Mouse (Mus musculus) lung, embryonic 14.5 days (tissue): Measurements from ENCODE around the gene Gm4792. TPM values are rescaled to one million over a fixed set of nuclear protein-coding genes. Genes with fewer than 3 reads are reported as not detected.

ENCODE experiments used
- ATAC-seq: fragments of 200-750 bp; cut with Nextera tagmentation; 2 replicates; pipeline ENCODE4 v1.8.0; 2017; ENCODE audit warnings: mild to moderate bottlenecking, moderate TSS enrichment, moderate library complexity; ENCODE audit not compliant: insufficient read depth
- DNase-seq: peaks from one replicate; pipeline ENCODE4 v3.0.0-alpha.2; 2015
- H3K27ac ChIP-seq: fragments of 300-500 bp; sonication (generic); 2 replicates; pipeline ENCODE4 v1.5.1; 2014; ENCODE audit warnings: low read depth, mild to moderate bottlenecking, moderate library complexity
- H3K27me3 ChIP-seq: fragments of 300-500 bp; sonication (generic); 2 replicates; pipeline ENCODE4 v1.6.1; 2014; ENCODE audit warnings: low read length, control low read depth; ENCODE audit not compliant: insufficient read depth
- H3K36me3 ChIP-seq: fragments of 300-500 bp; sonication (generic); 2 replicates; pipeline ENCODE4 v1.6.1; 2014; ENCODE audit warnings: control low read depth; ENCODE audit not compliant: insufficient read depth
- H3K4me1 ChIP-seq: fragments of 300-500 bp; sonication (generic); 2 replicates; pipeline ENCODE4 v1.6.1; 2014; ENCODE audit warnings: antibody characterized with exemption, control low read depth; ENCODE audit not compliant: insufficient read depth
- H3K4me2 ChIP-seq: fragments of 300-500 bp; sonication (generic); 2 replicates; pipeline ENCODE4 v1.6.1; 2014; ENCODE audit warnings: mild to moderate bottlenecking
- H3K4me3 ChIP-seq: fragments of 300-500 bp; sonication (generic); 2 replicates; pipeline ENCODE4 v1.5.1; 2014; ENCODE audit warnings: low read depth, low read length
- H3K9ac ChIP-seq: fragments of 300-500 bp; sonication (generic); 2 replicates; pipeline ENCODE4 v1.6.1; 2014
- H3K9me3 ChIP-seq: fragments of 300-500 bp; sonication (generic); 2 replicates; pipeline ENCODE4 v1.6.1; 2016; ENCODE audit warnings: low read depth, low read length, control low read depth
- CTCF ChIP-seq: IDR thresholded peaks from 2 replicates; pipeline ENCODE4 v1.5.1; 2016; ENCODE audit warnings: antibody characterized with exemption, low read depth
- WGBS: fragments of 180-500 bp; shearing (Covaris S2); extraction: QIAGEN DNeasy Blood & Tissue Kit; methylation state at CpG from one replicate; pipeline ENCODE4 v1.1.7; 2014; 5-methylcytosine and 5-hydroxymethylcytosine counted together
- polyA plus RNA-seq: library from polyadenylated mRNA; unstranded; fragments of >200 nt; fragmentation: Nextera tagmentation; extraction: Ambion mirVana; gene quantifications from 2 replicates; pipeline ENCODE4 v1.2.1, GENCODE M21; 2014

Gene Gm4792
- polyA plus RNA-seq, 1 experiment from 2014 or later = not detected

DNA sequence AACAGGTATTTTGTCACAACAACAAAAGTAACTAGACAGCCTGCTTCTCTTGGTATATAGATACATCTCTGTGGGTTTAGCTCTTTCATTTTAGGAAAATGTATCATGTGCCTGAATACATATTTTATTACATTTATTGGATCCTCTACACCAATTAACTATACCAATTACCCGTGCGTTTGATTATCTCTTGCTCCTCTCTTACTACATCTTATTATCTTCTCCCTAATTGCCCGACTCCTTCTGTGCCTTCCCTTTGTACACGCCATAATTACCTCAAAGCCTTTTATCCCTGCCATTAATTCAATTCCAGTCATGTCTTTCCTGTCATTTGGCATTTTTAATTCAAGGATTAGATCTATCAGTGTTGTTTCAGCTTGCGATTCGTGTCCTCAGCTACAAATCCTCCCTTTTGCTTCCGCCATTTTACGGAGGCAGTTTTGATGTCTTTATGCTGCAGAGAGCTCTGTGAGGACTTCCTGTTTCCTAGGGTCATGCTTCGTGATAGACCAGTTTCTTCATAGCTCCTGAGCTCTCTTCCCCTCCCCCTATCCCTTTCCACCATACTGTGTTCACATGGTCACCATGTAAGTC lies 5.7 kb upstream of the Gm4792 start:
- WGBS = 86% methylated on average over 9 of the region's 9 CpGs
- H3K4me3 ChIP-seq = no peak overlapping the region
- DNase-seq = no peak
- H3K9me3 ChIP-seq = no peaks in the 10 kb centered on the region
- no peak overlapping the region for H3K27ac ChIP-seq
- H3K36me3 ChIP-seq = no peaks in the 10 kb centered on the region
- no peaks in the 10 kb centered on the region for H3K27me3 ChIP-seq
- no peak for TF ChIP-seq CTCF
- ATAC-seq = no peak
- H3K9ac ChIP-seq = no peak overlapping the region
- H3K4me1 ChIP-seq = no peaks in the 10 kb centered on the region
- no peak overlapping the region for H3K4me2 ChIP-seq

- 91% methylated on average over 2 of the region's 2 CpGs for WGBS
- TF ChIP-seq CTCF = no peak
- no peak for ATAC-seq
These were observed 798 bp upstream of the Gm4792 start for GRCm38 (mm10) chr10:94299301-94299700.

GRCm38 (mm10) chr10:94295923-94296605 lies 2.4 kb downstream of the Gm4792 start:
- Histone ChIP-seq H3K4me2 (no peak overlapping the region), H3K27ac (no peak overlapping the region), H3K36me3 (no peaks in the 10 kb centered on the region), H3K4me1 (no peaks in the 10 kb centered on the region), H3K4me3 (no peak overlapping the region), H3K9ac (no peak overlapping the region), H3K27me3 (no peaks in the 10 kb centered on the region), H3K9me3 (no peaks in the 10 kb centered on the region)
- DNase-seq = no peak
- no peak for ATAC-seq
- no peak for TF ChIP-seq CTCF
- 91% methylated on average over 5 of the region's 5 CpGs for WGBS

More at GRCm38 (mm10) chr10:94299301-94299700, 798 bp upstream of the Gm4792 start:
- Histone ChIP-seq H3K27me3 (no peaks in the 10 kb centered on the region), H3K9me3 (no peaks in the 10 kb centered on the region), H3K9ac (no peak overlapping the region), H3K4me3 (no peak overlapping the region), H3K36me3 (no peaks in the 10 kb centered on the region), H3K27ac (no peak overlapping the region), H3K4me2 (no peak overlapping the region), H3K4me1 (no peaks in the 10 kb centered on the region)
- DNase-seq = no peak

DNA sequence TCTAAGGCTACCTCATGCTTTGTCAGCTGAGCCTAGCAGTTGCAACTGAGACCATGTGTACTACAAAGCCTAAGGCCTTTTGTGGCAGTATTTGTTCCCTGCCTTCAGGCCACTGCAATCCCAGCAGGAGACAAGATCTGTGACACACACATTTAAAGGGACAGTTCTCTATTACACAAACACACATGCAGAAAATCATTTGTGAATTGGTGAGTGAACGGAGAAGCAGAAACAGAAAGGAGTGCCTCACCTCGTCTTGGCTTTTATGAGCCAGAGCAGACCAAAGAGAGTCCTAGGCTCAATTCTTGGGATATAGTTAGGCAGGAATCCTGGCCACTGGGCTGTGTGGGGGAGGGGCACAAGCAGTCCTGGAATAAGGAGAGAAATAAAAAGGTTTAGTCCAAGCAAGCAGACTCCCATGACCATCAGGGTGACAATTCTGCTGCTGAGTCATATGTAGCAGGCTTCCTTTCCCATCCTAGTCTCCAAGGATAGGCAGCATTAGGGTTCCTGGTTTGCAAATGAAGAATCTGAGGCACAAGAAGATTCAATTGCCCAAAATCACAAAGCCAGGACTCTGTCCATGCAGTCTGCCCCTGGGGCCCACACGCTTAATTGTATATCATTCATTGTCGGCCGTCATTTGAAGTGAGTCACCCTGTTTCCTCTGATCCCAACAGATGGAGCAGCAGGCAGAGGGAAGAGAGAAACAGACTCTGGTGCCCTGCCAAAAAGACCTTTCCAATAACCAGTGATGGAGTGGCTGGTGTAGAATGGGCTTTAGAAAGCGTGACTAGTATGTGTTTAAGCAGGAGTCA lies 3.4 kb downstream of the Gm4792 start:
- Histone ChIP-seq H3K27ac (no peak overlapping the region), H3K27me3 (no peaks in the 10 kb centered on the region), H3K9ac (no peak overlapping the region), H3K4me1 (no peaks in the 10 kb centered on the region), H3K4me2 (no peak overlapping the region), H3K36me3 (no peaks in the 10 kb centered on the region), H3K9me3 (no peaks in the 10 kb centered on the region), H3K4me3 (no peak overlapping the region)
- ATAC-seq (no peak), DNase-seq (no peak)
- WGBS = 34% methylated on average over 6 of the region's 6 CpGs
- no peak for TF ChIP-seq CTCF

GRCm38 (mm10) chr10:94294437-94294836 lies 4.1 kb downstream of the Gm4792 start:
- no peaks in the 10 kb centered on the region for H3K27me3 ChIP-seq
- no peak overlapping the region for H3K27ac ChIP-seq
- H3K9ac ChIP-seq = no peak overlapping the region
- ATAC-seq = no peak
- no peak overlapping the region for H3K4me2 ChIP-seq
- no peaks in the 10 kb centered on the region for H3K36me3 ChIP-seq
- H3K4me1 ChIP-seq = no peaks in the 10 kb centered on the region
- WGBS = 79% methylated on average over 5 of the region's 5 CpGs
- TF ChIP-seq CTCF = no peak
- H3K9me3 ChIP-seq = no peaks in the 10 kb centered on the region
- no peak for DNase-seq
- no peak overlapping the region for H3K4me3 ChIP-seq

GRCm38 (mm10) chr10:94282797-94283196 lies 15.7 kb downstream of the Gm4792 start:
- Histone ChIP-seq H3K27ac (no peak overlapping the region), H3K4me3 (no peak overlapping the region), H3K9ac (no peak overlapping the region), H3K27me3 (no peaks in the 10 kb centered on the region), H3K36me3 (no peaks in the 10 kb centered on the region), H3K4me2 (no peak overlapping the region), H3K9me3 (no peaks in the 10 kb centered on the region), H3K4me1 (no peaks in the 10 kb centered on the region)
- no peak for TF ChIP-seq CTCF
- 72% methylated on average over 7 of the region's 7 CpGs for WGBS
- ATAC-seq (no peak), DNase-seq (peak; percentile 5)

- no peaks in the 10 kb centered on the region for H3K36me3 ChIP-seq
- no peaks in the 10 kb centered on the region for H3K9me3 ChIP-seq
- TF ChIP-seq CTCF = no peak
- no peak overlapping the region for H3K4me3 ChIP-seq
- H3K27me3 ChIP-seq = no peaks in the 10 kb centered on the region
- no peaks in the 10 kb centered on the region for H3K4me1 ChIP-seq
- H3K4me2 ChIP-seq = no peak overlapping the region
- WGBS = 68% methylated on average over 8 of the region's 8 CpGs
- no peak overlapping the region for H3K27ac ChIP-seq
- no peak for DNase-seq
- ATAC-seq = no peak
- no peak overlapping the region for H3K9ac ChIP-seq
These were observed 16.3 kb downstream of the Gm4792 start for GRCm38 (mm10) chr10:94282179-94282578.
